Mouse (Mus musculus) forebrain, embryonic 14.5 days (tissue): ENCODE measurements around the gene Lrch4. TPM values are rescaled to one million over a fixed set of nuclear protein-coding genes. Genes with fewer than 3 reads are reported as not detected.

Source experiments
- ATAC-seq: fragments of 200-750 bp; cut with Nextera tagmentation; 2 replicates; pipeline ENCODE4 v1.8.0; 2017; ENCODE audit warnings: mild to moderate bottlenecking, moderate library complexity
- DNase-seq: peaks from one replicate; pipeline ENCODE4 v3.0.0-alpha.2; 2015; ENCODE audit warnings: low spot score
- H3K27ac ChIP-seq: fragments of 300-500 bp; sonication (generic); 2 replicates; pipeline ENCODE4 v1.5.1; 2014; ENCODE audit warnings: low read depth, mild to moderate bottlenecking, control low read depth, low read length, moderate library complexity
- H3K27me3 ChIP-seq: fragments of 300-500 bp; sonication (generic); replicated peaks from 2 replicates; pipeline ENCODE4 v1.6.1; 2014; ENCODE audit warnings: low read length, control low read depth, mixed read lengths; ENCODE audit not compliant: control insufficient read depth, insufficient read depth
- H3K36me3 ChIP-seq: fragments of 300-500 bp; sonication (generic); 2 replicates; pipeline ENCODE4 v1.6.1; 2014; ENCODE audit warnings: low read length, control low read depth; ENCODE audit not compliant: control insufficient read depth, insufficient read depth
- H3K4me1 ChIP-seq: fragments of 300-500 bp; sonication (generic); 2 replicates; pipeline ENCODE4 v1.6.1; 2014; ENCODE audit warnings: antibody characterized with exemption, low read length, control low read depth; ENCODE audit not compliant: control insufficient read depth, insufficient read depth
- H3K4me2 ChIP-seq: fragments of 300-500 bp; sonication (generic); 2 replicates; pipeline ENCODE4 v1.6.1; 2014; ENCODE audit warnings: mild to moderate bottlenecking, control low read depth, low read length
- H3K4me3 ChIP-seq: fragments of 300-500 bp; sonication (generic); 2 replicates; pipeline ENCODE4 v1.5.1; 2014; ENCODE audit warnings: low read depth, low read length, control low read depth
- H3K9ac ChIP-seq: fragments of 300-500 bp; sonication (generic); 2 replicates; pipeline ENCODE4 v1.6.1; 2014; ENCODE audit warnings: mild to moderate bottlenecking, low read length, control low read depth, moderate library complexity
- H3K9me3 ChIP-seq: fragments of 300-500 bp; sonication (generic); replicated peaks from 2 replicates; pipeline ENCODE4 v1.6.1; 2016; ENCODE audit warnings: low read length, control low read depth, mixed read lengths; ENCODE audit not compliant: control insufficient read depth
- WGBS: fragments of 180-500 bp; shearing (Covaris S2); extraction: QIAGEN DNeasy Blood & Tissue Kit; methylation state at CpG from one replicate; pipeline ENCODE4 v1.1.7; 2014; 5-methylcytosine and 5-hydroxymethylcytosine counted together
- polyA plus RNA-seq: library from polyadenylated mRNA; unstranded; fragments of >200 nt; fragmentation: Nextera tagmentation; extraction: Ambion mirVana; gene quantifications from 2 replicates; pipeline ENCODE4 v1.2.1, GENCODE M21; 2014

The Lrch4 gene
- polyA plus RNA-seq, 1 experiment from 2014 or later = 12.3 TPM

- Histone ChIP-seq H3K9me3 (no peaks in the 10 kb centered on the region), H3K9ac (peak overlapping the region; percentile 67), H3K27me3 (no peaks in the 10 kb centered on the region), H3K4me2 (peak overlapping the region; percentile 65), H3K27ac (peak overlapping the region; percentile 72; the same call in 1 of the 2 replicates), H3K4me1 (peaks cover 21% of the 10 kb centered on the region), H3K36me3 (peaks cover 5% of the 10 kb centered on the region; the same call in 1 of the 2 replicates), H3K4me3 (peak overlapping the region; percentile 48)
- DNase-seq (no peak), ATAC-seq (no peak)
- WGBS = 3% methylated on average over 9 of the region's 9 CpGs
Measured at GRCm38 (mm10) chr5:137627991-137628390, 930 bp upstream of the Lrch4 start.

GRCm38 (mm10) chr5:137629306-137629721, 393 bp downstream of the Lrch4 start:
- H3K9me3 ChIP-seq = no peaks in the 10 kb centered on the region
- H3K36me3 ChIP-seq = peaks cover 18% of the 10 kb centered on the region
- H3K4me1 ChIP-seq = peaks cover 21% of the 10 kb centered on the region
- DNase-seq = peak; percentile 62
- peak overlapping the region; percentile 74 for H3K4me2 ChIP-seq
- H3K27ac ChIP-seq = peak overlapping the region; percentile 84
- peak overlapping the region; percentile 87 for H3K9ac ChIP-seq
- peak overlapping the region; percentile 93 for H3K4me3 ChIP-seq
- peak; percentile 21 for ATAC-seq
- no peaks in the 10 kb centered on the region for H3K27me3 ChIP-seq
- WGBS = under 1% methylated on average over 23 of the region's 23 CpGs

GRCm38 (mm10) chr5:137629906-137630545, 1.1 kb downstream of the Lrch4 start:
- ATAC-seq = no peak
- Histone ChIP-seq H3K27me3 (no peaks in the 10 kb centered on the region), H3K4me2 (peak overlapping the region; percentile 74), H3K9ac (peak overlapping the region; percentile 87), H3K9me3 (no peaks in the 10 kb centered on the region), H3K4me1 (peaks cover 21% of the 10 kb centered on the region), H3K4me3 (peak overlapping the region; percentile 93), H3K27ac (peak overlapping the region; percentile 84; the same call in 1 of the 2 replicates), H3K36me3 (peaks cover 19% of the 10 kb centered on the region)
- WGBS = 23% methylated on average over 6 of the region's 6 CpGs
- no peak for DNase-seq

- H3K36me3 ChIP-seq = peaks cover 25% of the 10 kb centered on the region
- H3K4me2 ChIP-seq = peak overlapping the region; percentile 74
- peaks cover 21% of the 10 kb centered on the region for H3K4me1 ChIP-seq
- peak overlapping the region; percentile 93; the same call in 1 of the 2 replicates for H3K4me3 ChIP-seq
- peak overlapping the region; percentile 87; the same call in 1 of the 2 replicates for H3K9ac ChIP-seq
- H3K27me3 ChIP-seq = no peaks in the 10 kb centered on the region
- ATAC-seq (no peak), DNase-seq (no peak)
- H3K9me3 ChIP-seq = no peaks in the 10 kb centered on the region
- H3K27ac ChIP-seq = no peak overlapping the region
- 70% methylated on average over 3 of the region's 3 CpGs for WGBS
Measured at GRCm38 (mm10) chr5:137630602-137631001, 1.7 kb downstream of the Lrch4 start.

GRCm38 (mm10) chr5:137631171-137631570, 2.2 kb downstream of the Lrch4 start:
- Histone ChIP-seq H3K4me3 (0 out of 2 replicates have a peak overlapping the region, but pooled peaks have one; percentile 93), H3K4me1 (peaks cover 21% of the 10 kb centered on the region), H3K4me2 (peak overlapping the region; percentile 74; the same call in 1 of the 2 replicates), H3K9ac (peak overlapping the region; percentile 21), H3K9me3 (no peaks in the 10 kb centered on the region), H3K36me3 (peaks cover 31% of the 10 kb centered on the region), H3K27ac (peak overlapping the region; percentile 21; the same call in 1 of the 2 replicates), H3K27me3 (no peaks in the 10 kb centered on the region)
- DNase-seq = no peak
- no peak for ATAC-seq
- 80% methylated on average over 9 of the region's 9 CpGs for WGBS

GRCm38 (mm10) chr5:137631591-137631990, 2.7 kb downstream of the Lrch4 start:
- Histone ChIP-seq H3K4me1 (peaks cover 21% of the 10 kb centered on the region), H3K27me3 (no peaks in the 10 kb centered on the region), H3K4me2 (no peak overlapping the region), H3K9ac (peak overlapping the region; percentile 21), H3K36me3 (peaks cover 35% of the 10 kb centered on the region), H3K27ac (no peak overlapping the region), H3K4me3 (no peak overlapping the region), H3K9me3 (no peaks in the 10 kb centered on the region)
- ATAC-seq (no peak), DNase-seq (no peak)
- WGBS = 88% methylated on average over 4 of the region's 4 CpGs

GRCm38 (mm10) chr5:137633397-137634084, 4.6 kb downstream of the Lrch4 start:
- no peak overlapping the region for H3K27ac ChIP-seq
- no peak overlapping the region for H3K4me2 ChIP-seq
- 84% methylated on average over 12 of the region's 12 CpGs for WGBS
- no peak for ATAC-seq
- no peak for DNase-seq
- H3K9ac ChIP-seq = peak overlapping the region; percentile 8; the same call in 1 of the 2 replicates
- no peaks in the 10 kb centered on the region for H3K27me3 ChIP-seq
- H3K4me1 ChIP-seq = peaks cover 17% of the 10 kb centered on the region
- H3K9me3 ChIP-seq = no peaks in the 10 kb centered on the region
- H3K36me3 ChIP-seq = peaks cover 54% of the 10 kb centered on the region
- no peak overlapping the region for H3K4me3 ChIP-seq

- no peak overlapping the region for H3K9ac ChIP-seq
- 88% methylated on average over 7 of the region's 7 CpGs for WGBS
- no peak overlapping the region for H3K27ac ChIP-seq
- ATAC-seq (no peak), DNase-seq (no peak)
- H3K4me2 ChIP-seq = no peak overlapping the region
- H3K9me3 ChIP-seq = no peaks in the 10 kb centered on the region
- H3K27me3 ChIP-seq = peaks cover 8% of the 10 kb centered on the region; the same call in 1 of the 2 replicates
- peaks cover 75% of the 10 kb centered on the region for H3K36me3 ChIP-seq
- H3K4me3 ChIP-seq = no peak overlapping the region
- no peaks in the 10 kb centered on the region for H3K4me1 ChIP-seq
Measured at GRCm38 (mm10) chr5:137639472-137639871, 10.6 kb downstream of the Lrch4 start.

GRCm38 (mm10) chr5:137641054-137641453, 12.1 kb downstream of the Lrch4 start, which contains the start of gene Sap25:
TSS of gene Sap25 (plus strand) at chr5:137641334.
- WGBS = 89% methylated on average over 19 of the region's 19 CpGs
- no peak within 1 kb of the TSS for H3K27ac ChIP-seq
- H3K9ac ChIP-seq = no peak within 1 kb of the TSS
- DNase-seq (no peak), ATAC-seq (no peak)
- H3K27me3 ChIP-seq = peaks cover 23% of the 10 kb centered on the region
- peaks cover 64% of the 10 kb centered on the region for H3K36me3 ChIP-seq
- no peak within 1 kb of the TSS for H3K4me2 ChIP-seq
- H3K9me3 ChIP-seq = no peaks in the 10 kb centered on the region
- H3K4me3 ChIP-seq = no peak within 1 kb of the TSS
- H3K4me1 ChIP-seq = no peaks in the 10 kb centered on the region
